Mouse (Mus musculus) adrenal gland, postnatal 14 days (tissue): ENCODE measurements at regions not wholly inside any gene's neighbourhood (a gene's known extent, or its start where the extent isn't known, plus 50 kb on each side); places are given as distances from the start of the nearest gene placed in this dataset.
A peak's percentile ranks its signal among the peaks of the same experiment; 100 is the strongest.
"Not testable (repeated sequence)": the region's sequence is repeated elsewhere in the genome, so short reads cannot be mapped to it uniquely, and the experiment has no call there.

Experiments used
- DNase-seq: peaks from one replicate; pipeline ENCODE4 v3.0.0; 2021; ENCODE audit warnings: mixed read lengths

DNA sequence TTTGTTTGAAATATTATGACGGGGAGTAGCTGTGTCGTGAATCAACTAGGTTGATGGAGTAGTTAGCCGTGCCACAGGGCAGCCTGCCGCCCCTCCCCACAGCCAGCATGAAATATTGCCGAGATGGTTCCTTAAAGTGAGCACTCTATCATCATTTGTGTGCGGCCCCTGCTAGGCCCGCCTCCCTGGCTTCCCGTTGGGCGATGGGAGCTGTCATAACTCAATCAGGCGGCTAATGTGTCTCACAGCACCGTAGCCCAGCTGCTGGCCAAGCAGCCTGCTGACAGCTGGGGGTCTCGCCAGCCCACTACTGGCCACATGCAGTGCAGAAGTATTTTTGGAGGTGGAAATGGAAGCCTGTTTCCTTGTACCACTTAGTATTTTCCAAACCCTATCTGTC is 140.9 kb downstream of the Sall1 start:
- no peak for DNase-seq

DNA sequence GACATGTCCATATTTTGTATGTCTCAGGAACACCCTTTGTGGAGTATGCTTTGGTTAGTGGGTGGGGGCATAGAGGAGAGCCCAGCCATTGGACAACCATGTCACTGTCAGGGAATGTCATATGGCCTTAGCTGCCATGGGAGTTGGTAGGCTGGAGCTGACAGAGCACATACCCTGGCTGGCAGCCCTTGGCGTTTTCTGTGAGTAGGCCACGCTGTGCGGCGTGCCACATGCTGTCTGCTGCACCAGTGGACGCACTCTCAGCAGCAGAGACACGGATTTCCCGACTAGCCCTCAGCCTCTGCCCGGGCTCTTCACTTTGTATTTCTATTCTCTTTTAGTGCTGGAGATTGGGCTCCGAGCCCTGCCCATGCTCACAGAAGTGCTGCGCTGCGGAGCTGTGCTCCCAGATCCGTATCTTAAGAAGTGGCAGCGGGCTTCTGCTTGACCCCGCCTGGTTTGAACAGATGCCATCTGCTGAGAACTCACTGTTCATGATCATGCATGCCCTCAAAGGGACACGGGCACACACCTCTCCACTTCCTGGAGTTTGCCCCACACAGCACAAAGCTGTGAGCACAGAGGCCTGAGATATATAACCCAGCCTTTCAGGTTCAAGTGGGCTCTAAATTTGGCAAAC is 160.1 kb downstream of the Sall1 start:
- DNase-seq, result no peak

DNA sequence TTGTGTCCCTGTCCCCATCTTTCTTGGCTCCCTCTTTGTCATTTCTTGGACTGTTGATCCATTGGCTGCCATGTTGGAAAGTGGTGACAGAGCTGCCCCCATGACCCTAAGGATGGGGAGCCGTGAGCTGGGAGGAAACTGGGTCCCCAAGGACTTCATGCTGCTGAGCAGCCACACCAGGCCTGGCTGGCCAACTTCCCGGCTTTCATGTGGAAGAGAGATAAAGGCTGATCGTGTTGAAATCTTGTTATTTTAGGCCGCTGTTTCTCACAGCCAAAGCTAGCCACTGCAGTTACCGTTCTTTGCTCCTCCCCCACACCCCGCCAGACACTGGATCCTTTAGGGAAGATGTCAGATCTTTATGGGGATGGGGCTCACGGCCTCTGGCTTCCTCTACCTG is 164.1 kb downstream of the Sall1 start:
- peak; percentile 68 for DNase-seq

DNA sequence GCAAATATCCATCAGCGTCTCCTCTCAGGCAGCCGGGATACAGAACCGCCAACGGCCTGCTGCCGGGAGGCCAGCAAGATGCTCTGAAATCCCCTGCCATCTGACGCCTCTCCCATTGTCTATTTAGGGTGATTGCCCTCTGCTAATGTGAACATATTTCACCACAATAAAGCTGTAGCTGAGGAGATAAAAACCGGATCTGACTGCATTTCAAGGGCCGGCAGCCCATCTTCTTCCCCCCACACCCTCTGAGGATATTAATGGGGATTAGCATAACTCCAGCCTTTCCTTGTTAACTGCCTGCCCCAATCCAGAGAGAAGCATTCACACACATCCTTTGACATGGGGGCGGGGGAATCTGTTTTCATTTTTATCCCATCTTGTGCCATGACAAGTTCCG is 166.0 kb downstream of the Sall1 start:
- DNase-seq, result no peak

DNA sequence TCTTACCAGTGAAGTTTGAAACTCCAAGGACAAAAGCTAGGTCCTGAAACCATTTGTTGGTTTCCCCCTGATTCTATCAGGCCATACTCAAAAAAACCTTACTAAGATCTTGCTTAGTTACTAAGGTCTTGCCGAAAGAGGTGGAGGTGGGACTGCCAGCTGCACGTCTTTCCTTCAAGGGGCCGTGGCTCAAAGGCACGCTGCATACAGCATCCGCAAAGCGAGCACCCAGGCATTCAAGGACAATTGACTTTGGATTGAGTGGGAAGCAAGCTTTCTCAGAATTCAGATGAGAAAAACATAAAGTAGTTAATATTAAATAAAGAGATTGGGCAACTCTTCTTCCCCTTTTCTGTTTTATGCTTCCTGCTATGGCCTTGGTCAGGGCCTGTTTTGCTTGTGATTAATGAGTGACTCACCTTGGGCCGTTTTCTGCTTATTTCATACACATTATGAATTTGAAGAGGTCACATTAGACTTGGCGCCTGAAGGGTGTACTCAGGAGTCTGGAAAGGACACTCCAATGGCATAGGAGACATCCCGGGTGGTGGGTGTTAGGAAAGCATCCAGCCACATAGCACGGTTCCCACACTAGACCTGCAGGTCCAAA is 166.1 kb downstream of the Cyld start:
- DNase-seq, result peak; percentile 53

DNA sequence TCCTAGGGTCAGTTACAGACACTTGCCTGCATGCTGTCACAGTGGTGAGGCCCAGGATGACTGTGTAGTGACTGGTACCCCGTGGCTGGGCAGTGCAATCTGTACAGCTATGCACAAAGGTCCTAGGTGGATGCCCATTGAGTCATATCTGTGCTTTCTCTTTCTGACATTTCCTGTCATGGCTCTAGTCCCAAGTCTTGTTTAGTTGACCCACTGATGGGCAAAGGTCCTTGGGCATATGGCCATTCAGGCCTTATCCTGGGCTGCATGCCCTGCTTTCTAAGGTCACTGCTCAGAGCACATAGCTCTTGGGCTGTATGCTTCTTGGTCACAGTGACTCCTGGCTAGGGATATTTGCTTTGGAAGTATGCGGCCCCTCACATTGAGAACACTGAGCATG is 160.4 kb downstream of the Cyld start:
- peak; percentile 30 for DNase-seq

DNA sequence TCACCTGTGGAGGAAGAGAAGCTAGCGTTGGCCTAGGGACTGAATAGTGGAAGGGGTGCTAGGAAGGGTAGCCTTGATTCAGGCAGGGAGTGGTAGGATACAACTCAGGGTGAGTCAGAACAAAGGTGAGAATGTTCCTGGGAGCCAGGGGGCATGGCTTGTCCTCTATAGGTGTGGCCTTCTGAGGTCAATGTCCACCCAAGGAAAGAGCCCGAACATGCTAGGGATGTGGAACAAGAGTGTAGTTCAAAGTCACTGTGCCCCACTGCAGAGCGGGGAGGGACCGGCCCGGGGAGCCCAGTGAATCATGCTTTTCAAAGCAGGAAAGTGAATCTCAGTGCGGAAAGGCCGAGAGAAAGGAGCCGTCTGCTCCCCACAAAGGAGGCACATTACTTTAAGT is 156.4 kb downstream of the Cyld start:
- DNase-seq, result no peak

DNA sequence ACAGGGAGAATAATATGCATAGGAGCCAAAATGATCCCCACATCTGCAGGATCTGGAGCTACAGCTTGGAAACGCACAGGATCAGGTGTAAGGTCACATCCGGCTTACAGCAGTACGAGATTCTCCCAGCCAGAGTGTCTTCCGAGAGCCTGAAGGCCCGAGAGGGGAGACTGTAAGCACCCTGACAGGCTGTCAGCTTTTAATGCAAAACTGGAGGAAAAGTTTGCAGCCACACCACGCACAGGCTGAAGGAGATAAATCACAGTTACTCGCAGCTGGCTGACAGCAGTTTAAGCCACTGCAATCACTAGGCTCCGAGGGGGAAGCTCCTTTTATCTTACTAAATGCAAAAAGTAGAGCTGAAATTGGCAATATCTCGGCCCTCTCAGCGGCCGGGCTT is 149.1 kb downstream of the Cyld start:
- DNase-seq, result no peak

DNA sequence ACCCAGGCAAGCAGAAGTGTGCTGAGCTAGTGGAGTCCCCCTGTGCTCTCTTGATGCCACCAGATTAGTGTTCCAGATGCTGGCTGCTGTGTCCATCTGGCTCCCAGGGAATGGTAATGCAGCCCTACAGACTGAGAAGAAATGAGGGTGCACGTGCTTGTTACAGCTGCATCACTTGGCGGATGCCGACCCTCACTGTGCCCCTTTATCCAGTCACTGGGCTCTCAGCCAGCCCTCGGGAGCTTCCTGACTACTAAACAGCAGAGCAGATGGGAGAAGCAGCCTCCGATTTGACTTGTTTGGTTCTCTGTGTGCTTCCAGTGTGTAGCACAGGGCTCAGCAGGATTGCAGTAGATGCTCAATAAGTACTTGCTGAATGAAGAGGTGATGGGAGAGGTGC is 147.5 kb downstream of the Cyld start:
- no peak for DNase-seq

DNA sequence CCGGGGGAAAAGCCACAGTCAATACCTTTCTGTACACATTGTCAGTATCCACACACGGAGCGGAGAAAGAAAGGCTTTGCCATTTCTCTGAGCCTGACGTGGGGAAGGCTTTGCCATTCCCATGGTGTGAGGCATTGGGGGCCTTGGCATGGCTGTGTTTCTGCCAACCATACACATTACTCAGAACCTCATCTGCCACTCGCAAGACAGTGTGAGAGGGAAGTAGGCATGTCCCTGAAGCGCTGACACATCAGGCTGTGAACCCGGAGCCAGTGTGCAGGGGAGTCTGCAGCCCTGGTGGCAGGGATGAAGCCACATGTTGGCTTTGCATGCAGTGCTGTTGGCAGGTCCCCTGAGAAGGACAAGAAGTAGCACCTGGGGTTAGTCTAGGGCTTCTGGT is 145.6 kb downstream of the Cyld start:
- peak; percentile 51 for DNase-seq

DNA sequence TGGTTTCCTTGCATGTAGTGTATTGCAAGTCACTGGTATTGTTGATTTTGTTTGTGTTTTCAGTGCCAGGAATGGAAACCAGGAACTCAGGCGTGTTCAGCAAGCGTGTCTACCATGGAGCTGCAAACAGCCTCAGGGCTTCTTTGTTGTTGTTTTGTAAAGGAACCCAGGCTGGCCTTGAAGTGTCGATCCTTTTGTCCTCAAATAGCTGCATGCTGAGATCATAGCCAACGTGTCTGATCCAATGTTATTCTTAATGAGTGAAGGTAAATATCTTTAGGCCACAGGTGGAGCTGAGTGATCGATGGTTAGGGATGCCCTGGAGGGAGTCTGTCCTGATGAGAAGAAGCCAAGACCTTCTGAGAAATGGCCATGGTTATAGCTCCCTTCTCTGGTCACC is 143.3 kb downstream of the Cyld start:
- no peak for DNase-seq

DNA sequence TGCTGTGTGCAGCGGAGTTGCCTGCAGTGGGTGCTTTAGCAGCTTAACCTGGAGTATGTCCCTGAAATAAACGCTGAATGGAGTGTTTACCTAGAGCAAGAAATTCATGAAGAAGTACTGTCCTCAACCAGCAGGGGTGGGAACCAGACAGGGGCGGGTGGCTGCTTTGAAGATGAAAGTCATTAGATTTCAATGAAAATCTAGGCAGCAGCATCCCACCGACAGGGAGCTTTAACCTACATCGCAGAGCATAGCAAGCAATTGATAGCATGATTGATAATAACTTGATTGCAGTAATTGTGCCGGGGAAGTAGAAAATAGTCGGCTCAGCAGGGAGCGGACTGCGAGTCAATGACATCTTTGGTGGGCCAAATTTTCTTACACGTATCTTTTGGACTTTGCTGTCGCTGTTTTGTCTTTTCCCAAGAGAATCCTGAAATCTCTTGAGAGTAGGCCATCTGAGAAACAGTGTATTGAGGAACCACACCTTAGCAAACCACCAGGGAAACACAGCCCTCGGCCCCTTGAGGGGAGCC is 139.0 kb downstream of the Cyld start:
- DNase-seq, result no peak

DNA sequence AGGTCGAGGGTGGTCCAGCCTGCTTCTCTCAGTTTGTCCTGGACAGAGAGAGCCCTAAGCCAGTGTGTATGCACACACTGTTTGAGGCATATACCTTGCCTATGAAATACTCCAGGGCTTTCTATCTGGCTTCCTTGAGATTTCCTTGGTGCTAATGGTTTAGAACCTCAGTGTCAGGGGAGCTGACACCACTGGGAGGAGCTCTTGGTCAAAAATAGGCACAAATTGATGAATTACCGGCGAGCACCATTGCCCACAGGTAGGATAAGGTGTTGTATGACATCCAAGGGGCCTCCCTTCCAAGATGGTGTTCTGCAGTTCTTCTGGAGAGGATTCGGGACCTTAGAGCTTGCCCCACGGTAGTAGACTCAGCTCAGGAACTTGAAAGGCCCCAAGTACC is 129.0 kb downstream of the Cyld start:
- DNase-seq, result no peak

DNA sequence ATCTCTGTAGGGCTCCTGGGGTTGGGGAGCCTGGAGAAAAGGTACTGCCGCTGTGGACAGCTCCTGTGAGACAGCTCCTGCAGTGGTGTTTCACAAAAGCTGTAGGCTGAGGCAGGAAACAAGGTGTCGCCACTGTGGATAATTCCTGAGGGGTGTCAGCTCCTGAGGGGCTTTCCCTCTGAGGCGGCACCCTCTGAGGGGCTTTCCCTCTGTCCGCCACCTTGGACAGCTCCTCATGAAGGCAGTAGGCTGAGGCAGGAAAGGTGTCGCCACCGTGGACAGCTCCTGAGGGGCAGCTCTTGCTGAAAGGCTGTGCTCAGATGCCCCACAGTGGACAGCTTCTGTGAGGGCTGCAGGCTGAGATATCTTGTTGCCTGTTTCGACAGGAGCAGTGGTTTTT is 127.1 kb downstream of the Cyld start:
- DNase-seq, result no peak

DNA sequence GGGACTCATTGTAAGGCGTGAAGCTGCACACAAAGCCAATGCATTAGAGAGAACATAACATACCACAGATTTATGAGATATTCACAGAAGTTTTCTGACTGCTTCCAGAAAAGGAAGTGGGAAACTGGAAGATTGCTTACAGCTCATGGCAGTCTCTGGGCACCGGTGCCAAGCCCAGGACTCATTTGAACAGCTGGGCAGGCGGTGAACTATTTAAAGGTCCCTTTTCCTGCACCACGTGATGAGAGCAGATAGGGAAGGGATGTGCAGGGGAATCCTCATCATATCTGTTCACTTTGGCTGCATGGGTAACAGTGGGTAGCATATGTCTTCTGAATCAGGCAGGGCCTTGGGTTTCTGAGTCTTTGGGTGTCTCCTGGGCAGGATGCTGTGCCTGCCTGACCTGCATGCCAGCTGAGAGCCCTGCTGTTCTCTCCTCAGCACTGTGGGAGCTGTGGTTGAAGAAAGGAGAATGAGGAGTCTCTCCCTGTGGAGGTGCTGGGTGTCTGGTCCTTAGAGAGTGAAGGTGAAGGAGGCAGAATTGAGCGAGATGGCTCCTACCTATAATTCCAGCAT is 123.5 kb downstream of the Cyld start:
- DNase-seq, result no peak

DNA sequence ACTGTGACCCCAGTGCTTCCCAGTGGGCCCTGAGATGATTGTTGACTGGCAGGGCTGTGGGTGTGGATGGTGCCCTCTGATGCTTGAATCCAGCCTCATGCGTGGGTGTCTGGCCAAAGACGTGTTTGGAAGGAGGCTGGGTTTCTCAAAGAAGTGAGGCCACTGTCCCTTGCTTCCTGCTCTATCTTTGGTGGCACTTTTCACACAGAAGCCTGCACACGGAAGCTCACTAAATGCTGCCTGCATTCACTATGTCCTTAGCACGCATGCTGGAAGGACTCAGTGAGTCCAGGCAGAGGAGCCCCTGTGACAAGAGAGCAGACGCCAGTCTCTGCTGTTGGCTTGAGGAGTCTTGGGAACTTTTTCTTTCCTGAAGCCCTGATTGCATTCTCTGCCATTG is 119.6 kb downstream of the Cyld start:
- DNase-seq, result no peak

DNA sequence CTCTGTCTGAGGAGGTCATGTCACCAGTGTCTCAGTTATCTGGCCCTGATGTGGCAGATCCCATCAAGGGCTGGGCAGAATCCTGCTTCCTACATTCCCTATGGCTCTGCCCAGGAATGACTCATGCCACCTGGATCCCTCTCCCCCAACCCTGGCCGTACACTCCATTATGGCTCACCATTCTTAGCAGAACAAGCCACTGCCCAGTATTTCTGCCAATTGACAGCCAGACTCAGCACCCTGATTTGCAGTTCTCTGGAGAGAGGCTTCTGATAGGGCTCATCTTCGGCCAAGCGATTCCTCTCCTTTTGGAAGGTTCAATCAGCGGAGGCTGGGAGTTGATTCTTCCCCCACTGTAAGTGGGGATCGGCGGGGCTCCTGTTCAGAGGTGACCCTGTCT is 117.4 kb downstream of the Cyld start:
- no peak for DNase-seq

DNA sequence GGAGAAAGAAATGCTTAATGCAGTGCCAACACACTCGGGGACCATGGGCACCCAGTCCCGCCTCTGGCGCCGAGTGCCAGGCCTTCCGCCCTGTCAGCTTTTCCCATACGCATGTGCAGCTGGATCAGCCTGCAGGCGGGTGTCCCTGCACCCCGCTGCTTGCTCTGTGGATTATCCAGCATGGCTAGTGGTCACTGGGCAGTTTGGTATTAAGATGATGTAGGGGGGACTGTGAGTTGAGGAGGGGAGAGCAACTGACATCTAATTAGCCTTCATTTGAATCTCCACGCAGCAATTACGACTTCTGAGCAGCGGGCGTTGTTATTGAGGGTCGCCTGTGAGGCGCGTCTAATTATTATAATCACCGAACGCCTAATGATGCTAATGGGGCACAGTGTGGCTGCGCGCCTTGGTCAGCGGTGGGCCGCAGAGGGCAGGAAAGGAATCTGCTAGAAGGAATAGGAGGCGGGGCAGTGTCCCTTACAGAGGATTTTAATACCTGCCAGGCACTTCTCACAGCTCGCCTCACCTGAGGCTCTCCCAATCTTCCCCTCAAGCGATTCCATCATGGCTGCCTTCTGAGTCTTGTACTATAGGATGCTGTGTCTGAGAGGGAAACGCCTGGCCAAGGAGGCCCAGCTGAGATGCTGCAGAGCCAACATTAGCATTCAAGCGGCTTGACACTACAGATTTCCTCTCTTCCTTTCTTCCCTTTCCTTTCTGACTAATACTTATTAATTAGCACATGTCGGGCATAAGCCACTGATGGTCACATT is 116.3 kb downstream of the Cyld start:
- DNase-seq, result no peak

DNA sequence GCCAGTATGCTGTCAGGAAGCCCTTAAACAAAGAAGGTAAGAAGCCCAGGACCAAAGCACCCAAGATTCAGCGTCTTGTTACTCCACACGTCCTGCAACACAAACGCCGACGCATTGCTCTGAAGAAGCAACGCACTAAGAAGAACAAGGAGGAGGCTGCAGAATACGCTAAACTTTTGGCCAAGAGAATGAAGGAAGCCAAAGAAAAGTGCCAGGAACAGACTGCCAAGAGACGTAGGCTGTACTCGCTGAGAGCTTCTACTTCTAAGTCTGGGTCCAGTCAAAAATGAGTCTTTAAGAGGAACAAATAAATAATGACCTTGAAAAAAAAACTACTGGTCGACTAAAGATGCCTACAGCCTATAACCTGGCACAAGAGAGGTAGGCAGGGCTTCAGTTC is 110.0 kb downstream of the Cyld start:
- DNase-seq, result not testable (repeated sequence)
